Mouse (Mus musculus) adrenal gland, adult (tissue): ENCODE measurements around the gene Acot7.

Experiments
- DNase-seq, 2 experiments: peaks; one replicate each; pipeline ENCODE4 v3.0.0; 2022 to 2023; ENCODE audit warnings: low spot score in 1 of 2; ENCODE audit not compliant: inconsistent age in 2 of 2

Gene Acot7

GRCm38 (mm10) chr4:152178916-152179705 is 1.2 kb downstream of the Acot7 start:
- peak; percentile 71 to 83 for DNase-seq

DNA sequence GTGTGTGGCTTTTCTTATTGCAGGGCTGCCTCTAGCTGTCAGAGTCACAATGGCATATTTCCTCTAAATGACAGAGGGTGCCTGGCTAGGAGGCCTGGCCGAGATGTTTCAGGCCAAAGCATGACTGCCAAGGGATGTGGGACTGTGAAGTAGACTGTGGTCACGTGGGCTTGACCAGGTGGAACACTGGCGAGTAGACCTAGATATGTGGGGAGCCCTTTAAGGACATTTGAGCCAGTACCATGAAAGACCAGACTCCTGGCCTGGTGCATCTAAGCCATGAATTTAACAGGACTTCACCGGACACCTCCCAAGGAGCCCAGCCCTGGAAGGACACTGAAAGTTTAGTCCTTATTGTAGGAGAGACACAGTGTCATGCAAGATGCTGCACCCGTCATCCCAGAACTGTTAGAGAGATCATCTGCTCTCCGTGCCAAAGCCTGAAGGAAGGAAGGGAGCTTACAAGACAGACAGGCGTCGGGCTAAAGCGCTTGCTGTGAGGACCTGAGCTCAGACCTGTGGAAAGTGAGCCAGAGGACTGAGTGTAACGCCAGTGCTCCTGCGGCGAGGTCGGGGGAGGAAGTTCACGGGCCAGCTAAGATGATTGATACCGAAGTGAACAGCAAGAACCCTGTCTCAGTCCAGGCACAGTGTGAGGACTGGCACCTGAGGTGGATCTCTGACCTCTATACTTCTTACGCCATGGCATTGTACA is 2.2 kb downstream of the Acot7 start:
- DNase-seq, result no peak

DNA sequence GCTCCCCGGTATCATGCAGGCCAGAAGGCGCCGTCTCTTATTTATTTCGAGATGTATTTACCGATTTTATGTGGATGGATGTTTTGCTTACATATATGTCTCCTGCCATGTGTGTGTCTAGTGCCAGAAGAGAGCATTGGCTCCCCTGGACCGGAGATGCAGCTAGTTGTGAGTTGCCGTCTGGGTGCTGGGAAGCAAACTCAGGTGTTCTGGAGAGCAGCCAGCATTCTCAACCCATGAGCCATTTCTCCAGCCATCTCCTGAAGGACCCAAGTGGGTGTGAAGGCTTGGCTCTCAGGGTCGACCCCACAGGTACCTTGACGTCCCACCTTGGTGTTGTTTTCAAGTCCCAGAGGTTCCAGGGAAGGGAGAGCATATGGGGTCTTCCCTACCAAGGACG is 4.3 kb downstream of the Acot7 start:
- no peak for DNase-seq

DNA sequence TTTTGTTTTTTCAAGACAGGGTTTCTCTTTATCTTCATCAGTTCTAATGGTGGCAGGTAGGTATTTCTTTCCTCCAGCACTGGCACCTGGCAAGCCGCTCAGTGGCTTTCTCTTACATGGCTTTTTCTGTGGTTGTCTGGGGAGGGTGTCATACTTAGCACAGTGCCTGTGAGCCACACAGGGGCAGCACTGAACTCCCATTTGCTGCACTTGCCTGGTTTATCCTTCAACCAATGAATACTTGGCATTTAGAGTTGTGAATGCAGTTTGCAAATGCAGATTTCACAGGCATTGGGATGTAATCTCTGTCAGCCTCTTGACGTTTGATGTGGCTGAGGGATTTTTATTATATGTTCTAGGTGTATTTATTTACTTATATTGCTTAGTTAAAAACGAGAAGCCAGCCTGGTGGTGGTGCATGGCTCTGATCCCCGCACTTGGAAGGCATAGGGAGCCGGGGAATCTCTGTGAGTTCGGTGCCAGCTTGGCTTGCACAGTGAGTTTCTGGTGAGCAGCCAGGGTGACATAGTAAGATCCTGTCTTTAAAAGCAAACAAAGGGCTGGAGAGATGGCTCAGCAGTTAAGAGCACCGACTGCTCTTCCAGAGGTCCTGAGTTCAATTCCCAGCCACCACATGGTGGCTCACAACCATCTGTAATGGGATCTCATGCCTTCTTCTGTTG is 6.6 kb downstream of the Acot7 start:
- no peak for DNase-seq

DNA sequence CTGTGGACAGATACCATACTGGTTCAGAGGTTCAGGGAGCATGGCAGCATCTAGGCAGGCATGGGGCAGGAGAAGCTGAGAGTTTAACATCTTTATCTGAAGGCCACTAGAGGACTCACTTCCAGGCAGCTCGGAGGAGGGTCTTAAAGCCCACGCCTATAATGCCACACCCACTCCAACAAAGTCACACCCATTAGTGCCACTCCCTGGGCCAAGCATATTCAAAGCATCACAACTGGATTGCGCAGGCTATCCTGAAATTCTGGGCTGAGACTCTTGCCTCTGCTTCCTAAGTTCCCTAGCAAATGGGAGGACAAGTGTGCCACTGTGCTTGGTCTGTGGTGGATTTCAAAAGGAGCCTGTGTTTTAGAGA is 7.2 kb downstream of the Acot7 start:
- no peak for DNase-seq

DNA sequence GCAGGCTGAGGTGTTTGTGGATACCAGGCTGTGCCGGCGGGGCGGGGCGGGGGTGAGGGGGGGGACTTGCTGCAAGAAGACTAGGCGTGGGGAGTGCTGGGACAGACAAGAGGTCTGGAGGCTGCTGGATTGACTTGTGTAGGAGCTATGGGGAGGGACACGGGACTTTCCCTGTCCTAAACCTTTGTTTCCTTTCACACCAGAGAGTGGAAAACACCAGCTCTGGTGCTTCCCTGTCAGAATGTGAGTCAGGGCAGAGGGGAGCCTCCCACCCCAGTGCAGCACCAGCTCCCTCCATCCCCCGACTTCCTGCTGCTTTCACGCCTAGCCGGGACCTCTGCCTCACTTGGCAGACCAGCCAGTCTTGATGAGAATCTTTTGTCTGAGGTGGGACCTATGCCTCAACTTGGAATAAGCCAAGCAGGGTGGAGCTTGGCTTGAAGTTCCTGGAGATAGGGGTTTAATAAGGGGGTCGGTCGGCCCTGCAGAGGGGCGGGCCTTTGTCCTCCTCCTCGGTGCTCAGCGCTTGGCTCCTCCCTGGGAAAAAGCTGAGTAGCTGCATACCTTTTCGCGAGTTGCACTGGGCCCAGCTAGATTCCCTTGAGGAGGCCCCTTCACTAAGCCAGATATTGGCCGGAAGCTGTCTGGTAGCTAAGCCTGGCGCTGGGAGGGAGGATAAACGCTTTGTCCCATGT is 7.7 kb downstream of the Acot7 start:
- DNase-seq, result no peak

DNA sequence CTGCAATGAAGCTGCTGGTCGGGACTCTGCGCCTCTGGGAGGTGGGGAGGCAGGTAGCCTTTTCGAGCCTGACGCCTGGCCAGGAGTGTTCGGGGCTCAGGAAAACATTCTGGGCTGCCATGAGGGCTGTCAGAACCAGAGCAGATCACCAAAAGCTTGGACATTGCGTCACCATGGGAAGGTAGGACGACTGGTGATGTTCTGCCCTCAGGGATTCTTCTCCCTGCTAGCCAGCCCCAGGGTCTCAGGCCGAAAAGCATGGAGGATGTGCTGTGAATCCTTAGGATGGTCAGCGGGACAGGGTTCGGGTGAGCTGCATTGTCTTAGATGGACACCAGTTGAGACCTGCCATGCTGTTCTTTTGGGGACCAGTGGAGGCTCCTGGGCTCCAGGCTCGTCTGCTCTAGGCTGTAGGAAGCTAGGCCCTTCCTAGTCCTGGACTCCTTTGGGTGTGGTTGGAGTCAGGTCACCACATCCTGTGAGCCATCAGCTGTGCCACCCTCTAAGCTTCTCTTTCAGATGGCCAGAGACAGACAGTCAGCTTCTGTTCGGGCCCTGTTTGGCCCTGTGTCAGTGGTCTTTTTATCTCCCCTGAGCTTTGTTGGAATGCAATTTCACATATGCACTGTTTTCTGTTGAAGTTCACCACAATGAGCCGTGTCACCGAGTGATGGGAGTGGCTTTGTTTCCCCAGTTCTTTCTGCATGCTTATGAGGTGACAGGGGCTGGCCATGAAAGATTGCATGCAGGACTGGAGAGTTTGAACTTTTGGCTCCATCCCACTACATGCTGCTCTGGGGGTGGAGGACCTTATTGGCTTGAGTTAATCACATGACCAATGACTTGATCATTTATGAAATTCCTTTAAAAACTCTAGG is 8.5 kb downstream of the Acot7 start:
- DNase-seq, result no peak

DNA sequence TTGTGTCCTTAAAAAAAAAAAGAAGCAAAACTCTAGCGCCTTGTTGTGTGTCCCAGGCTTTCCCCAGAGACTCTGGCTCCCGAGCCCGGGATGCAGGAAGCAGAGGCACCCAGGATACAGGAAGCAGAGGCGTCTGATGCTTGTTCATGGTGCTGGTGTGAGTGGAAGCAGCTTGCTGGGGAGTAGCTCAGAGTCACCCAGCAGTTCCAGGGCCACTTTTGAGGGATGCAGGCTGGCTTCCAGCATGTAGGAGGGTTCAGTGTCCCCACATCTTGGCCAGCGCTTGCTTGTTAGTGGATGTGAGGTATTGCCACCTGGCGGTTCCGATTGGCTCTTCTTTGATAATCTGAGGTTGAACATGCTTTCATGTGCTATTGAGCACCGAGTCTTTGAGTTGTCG is 9.2 kb downstream of the Acot7 start:
- no peak for DNase-seq

- no peak for DNase-seq
Observed at GRCm38 (mm10) chr4:152188651-152189050, 10.7 kb downstream of the Acot7 start.

- no peak for DNase-seq
Observed at GRCm38 (mm10) chr4:152189071-152189470, 11.1 kb downstream of the Acot7 start.

- no peak for DNase-seq
Observed at GRCm38 (mm10) chr4:152189691-152190090, 11.8 kb downstream of the Acot7 start.

DNA sequence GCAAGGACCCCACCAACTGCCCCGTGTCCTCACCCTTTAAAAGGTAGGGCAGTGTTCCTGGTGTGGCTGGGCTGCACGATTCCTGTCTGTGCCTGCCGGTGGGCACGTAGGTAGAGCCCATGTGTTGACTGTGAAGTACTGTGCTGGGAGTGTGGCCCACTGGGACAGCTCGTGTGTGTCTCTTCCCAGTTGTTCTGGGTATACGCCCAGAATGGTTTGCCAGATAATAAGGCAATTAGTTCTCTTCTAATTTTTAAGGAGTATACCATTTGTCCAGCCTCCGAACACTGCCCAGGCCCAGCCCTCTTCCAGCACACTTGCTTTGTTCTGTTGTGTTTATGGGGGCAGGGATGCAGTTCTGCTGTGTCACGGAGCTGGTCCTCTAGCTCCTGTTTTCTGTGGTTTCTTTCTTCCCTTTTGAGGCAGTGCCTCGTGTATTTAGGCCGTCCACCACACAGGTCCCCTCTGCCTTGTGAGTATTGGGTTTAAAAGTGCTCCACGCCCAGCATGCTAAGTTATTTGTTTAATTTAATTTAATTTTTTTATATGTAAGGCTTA is 12.2 kb downstream of the Acot7 start:
- DNase-seq, result no peak

DNA sequence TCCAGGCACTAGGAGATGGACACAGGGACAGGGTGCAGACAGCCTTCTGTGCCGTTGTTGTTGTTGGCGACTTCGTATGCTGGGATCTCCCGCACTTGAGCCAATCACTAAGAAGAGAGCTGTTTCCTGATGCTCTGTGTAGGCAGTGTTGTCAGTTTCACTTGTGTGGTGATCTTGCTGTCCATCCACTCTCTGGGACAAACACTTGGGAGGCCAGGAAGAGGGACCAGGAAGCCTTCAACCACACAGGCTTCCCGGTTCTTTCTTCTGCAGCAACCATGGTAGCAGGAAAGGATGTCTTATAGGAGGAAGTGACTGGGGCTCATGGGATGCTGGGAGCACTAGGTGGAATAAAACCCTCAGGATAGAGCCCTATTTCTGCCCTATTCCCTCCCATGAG is 12.8 kb downstream of the Acot7 start:
- no peak for DNase-seq

- DNase-seq, result no peak
Observed at GRCm38 (mm10) chr4:152192569-152192968, 14.6 kb downstream of the Acot7 start.

DNA sequence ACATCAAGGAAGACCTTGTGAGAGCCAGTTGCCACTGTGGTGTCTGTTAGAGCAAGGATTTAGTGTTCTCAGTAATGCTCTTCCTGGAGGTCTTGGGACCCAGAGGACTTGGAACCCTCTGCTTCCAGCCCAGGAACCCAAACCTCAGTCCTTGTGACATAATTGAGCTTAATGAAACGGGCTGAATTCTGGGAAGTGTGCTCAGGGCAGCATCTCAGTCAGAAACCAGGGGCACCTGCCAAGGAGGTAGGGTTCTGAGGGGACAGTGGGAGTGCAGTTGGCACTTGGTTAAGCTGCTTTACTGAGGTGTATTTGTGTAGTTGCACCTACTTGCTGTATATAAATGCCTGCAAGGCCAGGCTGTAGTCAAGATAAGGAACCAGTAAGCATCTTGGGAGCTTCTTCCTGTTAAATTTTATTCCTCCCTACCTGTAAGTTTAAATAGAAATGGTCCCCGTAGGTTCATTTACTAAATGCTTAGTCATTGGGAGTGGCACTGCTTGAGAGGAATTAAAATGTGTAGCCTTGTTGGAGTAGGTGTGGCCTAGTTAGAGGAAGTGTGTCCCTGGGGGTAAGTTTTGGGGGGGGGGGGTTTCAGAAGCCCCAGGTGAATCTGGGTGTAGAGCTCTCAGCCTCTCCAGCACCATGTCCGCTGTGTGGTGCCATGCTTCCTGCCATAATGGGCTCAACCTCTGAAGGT is 16.7 kb downstream of the Acot7 start:
- no peak for DNase-seq

DNA sequence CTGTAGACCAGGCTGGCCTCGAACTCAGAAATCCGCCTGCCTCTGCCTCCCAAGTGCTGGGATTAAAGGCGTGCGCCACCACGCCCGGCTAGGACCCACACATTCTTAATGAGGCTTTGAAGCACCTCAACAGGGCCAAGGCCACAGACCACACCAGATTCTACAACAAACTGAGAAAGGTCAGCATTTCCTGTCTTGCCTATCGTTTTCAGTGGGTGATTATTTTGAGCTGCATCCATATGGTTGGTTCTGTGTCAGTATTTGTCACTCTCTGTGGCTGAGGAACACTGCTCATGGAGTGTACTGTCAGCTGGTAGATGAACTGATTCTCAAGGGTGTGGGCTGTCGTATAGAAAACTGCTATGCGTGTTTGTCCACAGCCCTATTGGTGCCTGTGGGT is 18.3 kb downstream of the Acot7 start:
- DNase-seq, result no peak

DNA sequence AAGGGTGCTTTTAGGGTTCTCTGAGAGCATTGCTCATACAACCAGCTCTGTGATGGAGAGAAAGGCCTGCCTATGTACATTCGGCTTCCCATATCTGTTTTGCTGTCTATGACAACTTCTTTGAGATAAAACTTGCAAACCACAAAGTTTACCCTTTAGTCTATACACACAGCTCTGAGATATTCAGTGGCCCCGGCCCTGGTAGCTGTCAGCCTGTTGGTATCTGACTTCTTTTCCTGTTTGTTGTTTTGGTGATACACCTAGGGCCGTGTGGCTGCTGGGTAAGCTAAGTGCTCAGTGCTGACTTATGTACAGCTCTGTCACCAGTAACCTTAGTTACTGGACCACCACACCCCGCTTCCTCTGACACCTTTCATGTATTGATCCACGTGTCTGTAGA is 19.6 kb downstream of the Acot7 start:
- DNase-seq, result no peak

DNA sequence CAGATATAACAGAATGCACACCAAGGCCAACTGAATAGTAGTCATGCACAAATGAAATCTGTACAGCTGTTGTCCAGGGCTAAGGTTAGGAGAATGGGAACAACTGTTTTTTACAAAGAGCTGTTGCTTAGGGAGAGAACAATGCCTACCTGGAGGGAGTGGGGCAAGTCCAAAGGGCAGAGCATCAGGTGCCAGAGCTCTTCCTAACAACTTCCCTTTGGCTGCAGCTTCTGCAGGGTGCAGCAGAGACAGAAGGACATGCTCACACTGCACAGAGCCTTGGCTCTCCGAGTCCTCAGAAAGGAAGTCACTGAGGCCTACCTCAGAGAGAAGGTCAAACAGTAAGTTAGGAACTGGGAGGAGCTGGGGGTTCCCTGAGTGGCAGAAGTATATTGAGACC is 21.7 kb downstream of the Acot7 start:
- DNase-seq, result no peak

- no peak for DNase-seq
Observed at GRCm38 (mm10) chr4:152201492-152201891, 23.6 kb downstream of the Acot7 start.

- DNase-seq, result no peak
Observed at GRCm38 (mm10) chr4:152202418-152202817, 24.5 kb downstream of the Acot7 start.
